Mouse (Mus musculus) embryo, embryonic 11.5 days (tissue): Measurements from ENCODE around the gene Ube2cbp.

Experiments
- DNase-seq: peaks from one replicate; pipeline ENCODE4 v3.0.0-alpha.2; 2012; ENCODE audit warnings: low read depth, low spot score

Ube2cbp gene

DNA sequence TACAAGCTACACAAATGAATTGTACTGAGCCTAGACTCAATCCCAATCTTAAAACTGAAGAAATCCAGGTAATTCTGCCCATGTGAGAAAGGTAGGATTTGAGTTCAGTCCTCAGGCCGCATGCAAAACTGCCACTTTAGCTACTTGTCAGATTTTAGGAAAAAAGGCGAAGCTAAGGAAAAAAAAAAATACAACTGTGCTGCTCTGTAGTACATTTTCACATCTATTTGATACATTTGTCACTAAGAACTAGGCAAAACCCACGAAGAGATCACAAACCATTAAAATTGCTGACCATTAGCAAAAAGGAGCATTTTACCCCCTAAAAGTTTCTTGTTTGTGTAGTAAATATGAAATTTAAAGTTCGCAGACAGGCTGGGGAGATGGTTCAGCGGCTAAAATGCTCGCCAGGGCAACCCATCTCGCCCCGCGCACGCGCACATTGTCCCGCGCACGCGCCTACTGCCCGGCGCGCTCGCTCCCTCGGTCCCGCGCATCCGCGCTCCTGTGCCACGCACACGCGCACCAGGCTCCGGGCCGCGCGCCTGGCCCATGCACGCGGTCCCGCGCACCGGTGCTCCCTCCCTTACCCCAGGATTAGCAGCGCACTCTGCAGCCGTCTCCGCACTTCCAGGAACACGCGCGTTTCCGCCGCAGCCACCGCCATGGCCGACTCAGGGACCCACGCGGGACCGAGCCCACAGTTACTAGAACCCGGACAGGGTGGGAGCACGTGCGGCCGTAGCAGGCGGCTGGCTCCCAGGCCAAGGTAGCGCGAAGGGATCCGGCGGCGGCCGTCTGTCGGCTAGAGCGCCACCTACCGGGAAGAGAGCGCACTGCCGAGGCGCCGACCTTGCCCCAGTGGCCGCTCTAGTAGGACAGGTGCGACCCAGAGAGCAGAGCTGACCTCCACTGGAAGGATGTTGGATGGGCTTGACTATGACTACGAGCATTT is at the start of gene Ube2cbp:
TSS of gene Ube2cbp (minus strand) at position 800 of the 955 bp plus-strand sequence.
- DNase-seq: peak; percentile 84

DNA sequence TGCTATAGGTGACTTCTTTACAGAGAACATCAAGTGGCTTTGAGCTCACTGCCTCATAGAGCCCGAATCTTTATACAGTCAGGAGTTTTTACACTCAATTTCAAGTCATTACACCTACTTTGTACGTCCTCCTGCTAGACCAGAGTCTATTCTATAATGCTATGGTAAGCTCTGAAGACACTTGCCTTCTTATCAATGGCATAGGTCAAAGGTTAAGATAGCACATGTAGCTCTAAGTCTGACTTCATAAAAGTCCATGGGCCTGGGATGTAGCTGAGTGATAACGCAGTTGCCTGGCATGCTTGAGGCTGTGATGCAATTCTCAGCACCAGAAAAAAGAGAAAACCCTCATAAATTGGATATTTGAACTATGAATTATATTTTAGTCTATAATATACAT is 49.6 kb upstream of the Ube2cbp start:
- no peak for DNase-seq

DNA sequence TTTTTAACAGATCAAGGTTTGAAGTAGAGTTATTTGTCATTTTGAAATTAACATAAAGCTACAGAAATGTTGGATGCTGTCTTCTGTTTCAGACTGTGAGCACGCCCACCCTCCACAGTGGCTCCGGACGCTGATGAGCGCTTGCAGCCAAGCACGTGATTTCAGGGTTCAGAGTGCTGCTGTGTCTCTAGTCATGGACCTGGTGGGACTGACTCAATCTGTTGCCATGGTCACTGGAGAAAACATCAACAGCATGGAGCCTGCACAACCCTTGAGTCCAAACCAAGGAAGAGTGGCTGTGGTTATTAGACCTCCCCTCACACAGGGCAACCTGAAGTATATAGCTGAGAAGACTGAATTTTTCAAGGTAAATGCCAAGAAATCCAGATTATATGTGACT is 49.0 kb upstream of the Ube2cbp start:
- DNase-seq: no peak

GRCm38 (mm10) chr9:86507437-86507836 is 42.7 kb upstream of the Ube2cbp start:
- no peak for DNase-seq

DNA sequence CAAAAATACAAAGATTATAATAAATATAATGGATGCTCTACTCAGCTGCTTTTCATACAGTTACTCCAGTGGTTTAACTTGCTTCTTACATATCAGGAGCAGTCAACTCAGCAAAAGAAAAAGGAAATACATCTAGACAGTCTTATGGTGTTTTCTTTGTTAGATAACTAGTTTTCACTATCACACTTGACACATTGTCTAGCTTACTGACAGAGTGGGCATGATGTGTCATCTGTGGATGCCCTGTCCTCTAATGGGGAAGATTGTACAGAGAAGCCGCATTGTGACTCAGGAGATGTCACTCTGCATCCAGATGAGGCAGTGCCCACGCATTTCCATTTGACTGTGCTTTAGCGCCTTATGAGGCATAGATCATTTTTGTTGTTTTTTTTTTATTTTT is 34.3 kb upstream of the Ube2cbp start:
- no peak for DNase-seq

DNA sequence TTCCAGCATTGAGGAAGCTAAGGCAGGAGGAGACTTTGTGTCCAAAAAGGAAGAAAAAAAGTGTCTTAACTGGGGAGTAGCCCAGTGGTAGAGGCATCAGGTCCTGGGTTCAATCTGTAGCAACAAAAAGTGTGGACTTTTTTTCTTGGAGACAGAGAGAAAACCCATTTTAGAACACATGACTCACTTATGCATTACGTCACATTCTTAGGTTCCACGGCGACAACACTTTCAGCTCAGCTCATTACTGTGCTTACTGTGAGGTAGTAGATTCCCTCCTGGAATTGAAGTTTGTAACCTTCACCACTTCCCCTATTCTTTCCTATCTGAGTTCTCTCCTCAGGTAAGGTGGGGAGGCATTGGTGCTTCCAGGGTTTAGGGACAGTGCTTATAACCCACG is 31.5 kb upstream of the Ube2cbp start:
- DNase-seq: no peak

GRCm38 (mm10) chr9:86491740-86492139 is 27.0 kb upstream of the Ube2cbp start:
- DNase-seq: no peak

GRCm38 (mm10) chr9:86482236-86482635 is 17.5 kb upstream of the Ube2cbp start:
- DNase-seq: no peak

DNA sequence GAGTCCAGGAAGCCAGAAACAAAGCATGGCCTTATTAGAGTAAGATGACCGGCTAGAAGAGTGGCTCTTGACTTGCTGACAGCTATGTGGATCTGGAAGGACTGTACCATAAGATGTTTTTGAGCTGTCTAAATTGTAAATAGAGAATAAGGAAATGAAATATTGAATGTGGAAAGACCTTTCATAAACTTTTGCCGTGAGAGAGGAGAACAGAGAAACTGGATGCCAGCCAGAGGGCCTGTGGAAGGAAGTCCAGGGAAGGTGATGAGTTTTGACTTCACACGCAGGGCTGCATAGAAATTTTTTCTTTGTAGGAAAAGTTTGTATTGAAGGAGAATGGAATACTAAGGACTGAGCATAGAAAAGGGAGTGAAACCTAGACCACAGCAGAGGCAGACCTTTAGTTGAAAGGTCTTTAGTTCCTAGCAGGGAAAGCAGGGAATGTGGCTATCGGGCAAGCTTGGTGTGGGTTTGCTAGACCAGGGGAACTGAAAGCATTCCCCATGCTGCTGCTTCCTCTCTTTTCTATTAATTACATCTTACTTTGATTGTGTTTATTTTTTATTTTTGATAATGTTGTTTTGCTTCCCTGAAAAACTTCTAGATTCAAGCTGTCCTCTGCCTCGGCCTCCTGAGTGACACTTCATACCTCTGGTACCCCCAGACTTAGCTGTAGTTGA is 13.8 kb upstream of the Ube2cbp start:
- DNase-seq: no peak

- no peak for DNase-seq
Observed at GRCm38 (mm10) chr9:86476763-86477162, 12.0 kb upstream of the Ube2cbp start.

DNA sequence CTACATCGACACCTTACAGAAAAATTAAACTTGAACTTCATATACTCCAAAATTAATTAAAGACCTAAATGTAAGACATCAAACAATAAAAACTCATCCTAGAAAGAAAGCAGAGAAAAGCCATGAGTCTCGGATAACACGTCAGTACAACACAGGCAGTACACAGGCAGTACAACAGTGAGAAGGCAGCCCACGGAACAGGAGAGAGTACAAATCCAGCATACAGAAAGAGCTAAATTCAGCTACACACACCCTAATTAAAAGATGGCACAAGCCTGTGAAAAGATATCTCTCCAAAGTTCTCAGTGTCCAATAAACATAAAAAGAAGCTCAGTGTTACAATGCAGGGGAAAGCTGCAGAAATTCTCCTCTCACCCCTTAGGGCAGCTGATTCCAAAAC is 11.2 kb upstream of the Ube2cbp start:
- DNase-seq: no peak

GRCm38 (mm10) chr9:86466990-86467870 is 2.5 kb upstream of the Ube2cbp start, which contains the start of gene Dop1a:
TSS of gene Dop1a (plus strand) at chr9:86467154.
- DNase-seq: peak; percentile 84

- DNase-seq: no peak
Observed at GRCm38 (mm10) chr9:86453626-86454025, 11.1 kb downstream of the Ube2cbp start.

GRCm38 (mm10) chr9:86451617-86452016 is 13.1 kb downstream of the Ube2cbp start:
- peak; percentile 59 for DNase-seq

GRCm38 (mm10) chr9:86451094-86451493 is 13.7 kb downstream of the Ube2cbp start:
- no peak for DNase-seq

GRCm38 (mm10) chr9:86449581-86449980 is 15.2 kb downstream of the Ube2cbp start:
- DNase-seq: peak; percentile 67

- no peak for DNase-seq
Observed at GRCm38 (mm10) chr9:86447431-86447830, 17.3 kb downstream of the Ube2cbp start.

- DNase-seq: no peak
Observed at GRCm38 (mm10) chr9:86446847-86447246, 17.9 kb downstream of the Ube2cbp start.

DNA sequence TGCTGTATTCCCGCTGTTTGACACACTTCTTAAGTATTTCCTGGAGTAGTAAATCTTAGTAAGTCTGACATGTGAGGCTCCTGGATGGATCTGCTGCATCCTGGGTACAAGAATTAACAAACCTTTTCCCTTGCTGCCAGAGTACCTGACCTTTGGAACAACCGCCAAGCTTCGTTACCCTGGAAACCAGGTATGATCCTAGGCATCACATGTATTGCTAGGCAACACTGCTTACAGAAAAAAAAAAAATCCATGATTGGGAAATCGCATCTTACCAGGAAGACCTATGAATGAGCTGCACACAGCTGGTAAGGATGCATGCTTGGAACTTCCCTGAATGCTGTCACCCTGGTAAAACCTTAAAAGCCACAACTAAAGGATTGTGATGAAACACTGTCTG is 22.5 kb downstream of the Ube2cbp start:
- DNase-seq: no peak

DNA sequence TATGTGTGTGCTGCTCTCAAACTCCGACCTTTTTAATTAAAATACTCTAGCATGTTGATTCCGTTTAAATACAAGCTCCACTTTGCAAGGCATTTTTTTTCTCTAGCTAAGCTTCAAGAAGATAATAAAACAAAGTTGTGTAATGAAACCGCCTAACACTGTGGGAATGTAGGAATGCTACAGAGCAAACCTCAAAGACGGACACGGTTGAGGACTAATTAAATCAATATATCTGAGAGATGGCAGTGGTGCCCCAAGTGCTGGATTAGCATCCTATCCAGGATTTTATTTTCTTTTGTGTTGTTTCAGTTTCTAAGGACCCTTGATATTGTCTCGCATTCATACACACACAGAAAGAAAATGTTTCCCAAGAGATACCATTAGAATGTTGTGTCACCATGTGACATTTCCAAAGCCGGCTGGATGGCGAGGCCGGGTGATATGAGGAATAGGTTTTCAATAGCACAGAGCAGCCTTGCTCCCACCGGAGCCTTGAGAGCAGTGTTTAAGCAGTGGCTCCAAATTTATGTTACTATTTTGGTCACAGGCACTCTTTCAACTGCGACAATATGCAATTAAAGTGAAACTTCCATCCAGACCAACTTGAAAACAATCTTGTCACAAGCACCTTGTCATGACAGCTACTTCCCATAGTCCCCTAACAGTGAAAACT is 26.3 kb downstream of the Ube2cbp start:
- no peak for DNase-seq

DNA sequence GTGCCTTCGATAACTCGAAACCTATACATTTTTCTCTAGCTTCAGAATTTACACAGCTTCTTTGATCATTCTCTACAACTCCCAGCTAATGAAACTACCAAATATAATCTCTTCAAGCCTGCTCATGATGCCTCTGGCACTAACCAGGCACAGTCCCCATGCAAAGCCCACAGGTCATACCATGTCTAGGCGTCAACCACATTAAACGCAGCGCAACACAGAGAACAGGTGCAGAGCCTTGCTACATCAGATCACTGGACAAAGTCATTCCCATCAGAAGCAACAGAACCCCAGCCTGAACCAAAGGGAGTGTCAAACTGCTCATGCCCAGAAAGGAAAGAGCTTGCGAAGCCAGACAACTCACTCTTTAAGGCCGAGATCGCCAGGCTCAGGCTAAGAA is 28.1 kb downstream of the Ube2cbp start:
- no peak for DNase-seq
